Mouse (Mus musculus): ENCODE measurements at regions not wholly inside any gene's neighbourhood (a gene's known extent, or its start where the extent isn't known, plus 50 kb on each side); places are given as distances from the start of the nearest gene placed in this dataset.

- no peak for DNase-seq (ENCODE audit: low read depth)
Measured at GRCm38 (mm10) chr8:7024336-7024735, 1636.7 kb downstream of the Efnb2 start.

- DNase-seq (ENCODE audit: low read depth) = peak; percentile 78
Measured at GRCm38 (mm10) chr8:7011881-7012280, 1649.2 kb downstream of the Efnb2 start.

- DNase-seq (ENCODE audit: low read depth) = no peak
Measured at GRCm38 (mm10) chr8:6991516-6991915, 1669.5 kb downstream of the Efnb2 start.

- DNase-seq (ENCODE audit: low read depth) = no peak
Measured at GRCm38 (mm10) chr8:6989359-6990095, 1671.5 kb downstream of the Efnb2 start.

GRCm38 (mm10) chr8:6973961-6974360, 1687.1 kb downstream of the Efnb2 start:
- DNase-seq (ENCODE audit: low read depth) = no peak

- DNase-seq (ENCODE audit: low read depth) = no peak
Measured at GRCm38 (mm10) chr8:6963006-6963799, 1697.8 kb downstream of the Efnb2 start.

- no peak for DNase-seq (ENCODE audit: low read depth)
Measured at GRCm38 (mm10) chr8:6958086-6958485, 1703.0 kb downstream of the Efnb2 start.

GRCm38 (mm10) chr8:6954251-6954650, 1706.8 kb downstream of the Efnb2 start:
- DNase-seq (ENCODE audit: low read depth) = no peak

GRCm38 (mm10) chr8:6922467-6922866, 1738.6 kb downstream of the Efnb2 start:
- no peak for DNase-seq (ENCODE audit: low read depth)

GRCm38 (mm10) chr8:6907682-6908081, 1753.4 kb downstream of the Efnb2 start:
- no peak for DNase-seq (ENCODE audit: low read depth)

- DNase-seq (ENCODE audit: low read depth) = peak; percentile 3
Measured at GRCm38 (mm10) chr8:6891456-6891855, 1769.6 kb downstream of the Efnb2 start.

GRCm38 (mm10) chr8:6886779-6887402, 1774.2 kb downstream of the Efnb2 start:
- no peak for DNase-seq (ENCODE audit: low read depth)

- DNase-seq (ENCODE audit: low read depth) = no peak
Measured at GRCm38 (mm10) chr8:6884828-6885227, 1776.2 kb downstream of the Efnb2 start.

GRCm38 (mm10) chr8:6882626-6883025, 1777.5 kb upstream of the Slc10a2 start:
- no peak for DNase-seq (ENCODE audit: low read depth)

Data from fibroblast of lung, adult 2 months (primary cell).